Mouse (Mus musculus) kidney, adult 9 months (tissue): ENCODE data around the gene Alox12.

ENCODE experiments used
- DNase-seq: peaks from one replicate; pipeline ENCODE4 v3.0.0; 2022

The Alox12 gene

DNA sequence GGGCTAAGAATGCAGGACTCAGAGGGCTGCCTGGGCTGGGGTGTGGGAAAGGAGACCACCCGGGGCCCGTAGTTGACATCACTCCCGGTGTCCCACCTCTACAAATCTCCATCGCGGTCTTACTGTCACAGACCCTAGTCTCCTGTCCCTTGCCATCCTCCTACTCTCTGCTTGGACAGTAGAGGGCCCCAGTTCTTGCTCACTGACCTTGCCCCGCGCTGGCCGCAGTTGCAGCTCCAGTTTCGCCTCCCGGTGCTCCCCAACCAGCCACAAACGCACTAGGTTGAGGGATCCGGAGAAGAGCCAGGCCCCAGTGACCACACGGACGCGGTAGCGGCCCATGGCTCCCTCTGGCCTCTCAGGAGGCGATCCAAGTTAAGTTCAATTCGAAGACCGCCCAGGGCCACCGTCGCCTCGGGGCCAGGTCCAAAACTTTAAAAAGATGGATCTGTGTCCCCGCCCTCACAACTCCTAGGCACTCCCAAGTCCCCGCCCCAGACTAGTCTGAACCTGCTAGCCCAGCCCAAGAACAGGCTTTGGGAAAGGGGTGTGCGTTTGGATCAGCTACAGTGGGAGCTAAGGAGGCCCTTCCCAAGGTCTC is at the start of gene Alox12:
Gene Alox12 (minus strand): TSS at position 423 of the 601 bp plus-strand sequence.
- DNase-seq: peak; percentile 69

DNA sequence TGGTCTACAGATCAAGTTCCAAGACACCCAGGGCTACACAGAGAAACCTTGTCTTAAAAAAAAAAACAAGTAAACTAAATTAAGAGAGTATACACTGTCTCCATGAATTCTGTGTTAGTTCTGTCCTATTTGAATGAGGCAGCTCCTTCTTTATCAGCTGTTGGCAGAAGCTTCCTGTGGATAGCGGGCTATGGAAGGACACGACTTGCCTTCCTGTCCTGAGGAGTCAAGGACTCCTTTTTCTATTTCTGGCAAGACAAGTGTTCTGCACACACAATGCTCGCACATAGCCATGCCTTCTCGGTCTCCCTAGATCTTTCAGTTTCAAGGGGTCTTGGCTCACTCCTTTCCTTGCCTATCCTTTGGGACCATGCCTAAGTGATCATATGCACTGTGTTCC is 47.1 kb upstream of the Alox12 start:
- peak; percentile 38 for DNase-seq

DNA sequence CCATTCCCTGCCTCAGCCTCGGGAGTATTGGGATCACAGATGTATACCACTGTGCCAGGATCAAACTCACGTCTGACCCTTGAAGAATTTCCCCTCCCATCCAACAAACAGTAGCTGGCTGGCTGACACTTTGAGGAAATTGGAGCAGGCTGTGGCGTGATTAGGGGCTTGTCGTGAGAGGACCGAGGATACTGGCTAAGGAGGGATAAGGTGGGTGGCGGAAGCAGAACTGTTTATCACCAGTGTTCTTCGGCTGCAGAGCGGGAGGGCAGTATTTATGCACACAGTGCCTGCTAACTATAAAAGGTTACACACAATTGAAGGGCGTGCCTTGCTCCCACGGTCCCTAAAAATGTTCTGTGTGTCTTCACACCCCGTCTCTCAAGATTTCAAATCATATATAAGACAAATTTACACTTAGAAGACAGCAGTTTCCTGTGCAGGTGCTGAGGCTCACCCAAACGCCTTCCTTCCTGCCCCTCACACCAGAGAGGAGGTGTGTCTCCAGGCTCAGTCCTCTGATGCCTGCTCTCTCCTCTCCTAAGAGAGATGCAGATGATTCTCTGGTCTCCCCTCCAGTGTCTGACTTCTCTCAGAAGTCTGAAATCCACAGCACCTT is 42.8 kb upstream of the Alox12 start:
- peak; percentile 20 for DNase-seq

DNA sequence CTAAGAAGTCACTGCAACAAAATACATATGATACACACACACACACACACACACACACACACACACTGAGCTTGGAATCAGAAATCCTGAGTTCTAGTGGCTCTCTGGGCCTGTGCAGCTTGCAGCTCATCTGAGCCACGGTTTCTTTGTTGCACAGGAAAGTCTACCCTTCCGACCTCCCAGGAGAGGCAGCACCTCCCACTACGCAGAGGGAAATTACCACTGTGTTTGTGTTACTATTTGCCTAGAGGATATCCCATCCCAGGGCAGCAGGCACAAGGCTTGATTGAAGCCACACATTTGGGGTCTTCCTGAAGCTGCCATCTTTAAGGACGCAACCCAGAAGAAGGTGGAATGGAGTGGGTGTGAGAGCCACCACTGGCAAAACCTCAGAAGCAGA is 42.3 kb upstream of the Alox12 start:
- DNase-seq: no peak

DNA sequence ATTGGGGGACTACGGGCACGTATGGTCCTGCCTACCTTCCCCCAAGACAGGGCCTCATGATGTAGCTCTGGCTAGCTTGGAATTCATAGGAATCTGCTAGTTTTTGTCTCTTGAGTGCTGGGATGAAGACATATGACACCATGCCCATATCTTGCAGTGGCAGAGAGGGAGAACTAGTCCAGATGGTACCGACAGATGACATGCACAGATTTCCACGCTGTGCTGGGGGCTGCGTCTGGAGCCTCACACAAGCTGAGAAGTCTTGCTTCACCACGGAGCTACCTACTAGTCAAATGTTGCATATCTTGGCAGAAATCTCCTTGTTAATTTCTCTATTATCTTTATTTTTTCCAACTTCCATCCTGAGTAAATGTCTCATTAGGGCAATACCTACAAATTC is 38.7 kb upstream of the Alox12 start:
- no peak for DNase-seq

DNA sequence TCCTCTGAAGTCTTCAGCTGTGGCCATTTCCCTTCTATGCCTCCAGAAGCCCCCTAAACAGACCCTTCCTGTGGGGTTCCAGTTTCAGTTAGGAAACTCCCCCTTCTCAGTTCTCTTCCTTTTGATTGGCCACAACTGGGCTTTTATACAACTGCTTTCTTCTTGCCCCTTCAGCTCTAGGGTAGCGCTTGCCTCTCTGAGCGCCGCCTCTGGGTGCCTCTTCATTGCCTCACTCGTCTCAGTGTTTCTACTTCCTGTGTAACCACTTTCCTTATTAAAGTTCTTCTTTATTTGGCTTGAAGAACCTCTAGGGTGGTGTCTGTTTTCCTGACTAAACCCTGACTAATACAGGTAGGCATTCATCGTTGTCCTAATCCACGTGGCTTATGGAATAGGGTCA is 36.1 kb upstream of the Alox12 start:
- no peak for DNase-seq

DNA sequence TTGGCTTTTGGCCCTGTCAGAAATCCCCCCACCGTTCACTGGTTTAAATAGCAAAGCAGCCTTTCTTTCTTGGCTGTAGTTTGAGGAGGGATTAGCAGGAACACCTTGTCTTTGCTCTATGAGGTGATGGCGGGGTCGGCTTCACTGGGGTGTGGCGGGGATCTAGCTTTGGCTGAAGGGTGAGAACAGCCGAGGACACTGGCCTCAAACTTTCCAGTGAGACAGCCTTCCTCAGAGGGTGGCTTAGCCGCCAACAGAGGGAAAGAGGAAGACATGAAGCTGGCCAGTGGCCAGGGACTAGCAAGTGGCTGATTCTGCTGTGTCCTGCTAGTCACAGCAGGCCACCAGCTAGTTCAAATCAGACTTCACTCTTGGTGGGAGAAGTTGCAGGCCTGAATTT is 34.1 kb upstream of the Alox12 start:
- DNase-seq: peak; percentile 25

DNA sequence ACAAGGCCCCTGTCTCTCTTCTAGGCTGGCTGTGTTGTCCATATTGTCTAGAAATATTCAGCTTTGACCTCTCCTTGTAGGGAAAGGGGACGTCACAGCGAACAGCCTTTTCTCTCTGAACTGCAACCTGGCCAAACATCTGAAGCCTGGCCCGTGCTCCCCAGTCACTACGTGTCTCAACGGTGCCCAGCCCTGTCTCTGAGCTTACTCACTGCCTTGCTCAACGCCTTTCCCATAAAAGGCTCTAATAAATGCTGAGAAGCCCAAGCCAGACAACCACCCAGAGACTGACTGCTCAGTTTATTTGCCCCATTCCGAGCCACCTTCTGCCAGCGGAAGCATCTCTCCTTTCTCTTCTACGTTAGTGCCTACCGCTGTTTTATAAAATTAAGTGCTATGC is 32.9 kb upstream of the Alox12 start:
- DNase-seq: no peak

DNA sequence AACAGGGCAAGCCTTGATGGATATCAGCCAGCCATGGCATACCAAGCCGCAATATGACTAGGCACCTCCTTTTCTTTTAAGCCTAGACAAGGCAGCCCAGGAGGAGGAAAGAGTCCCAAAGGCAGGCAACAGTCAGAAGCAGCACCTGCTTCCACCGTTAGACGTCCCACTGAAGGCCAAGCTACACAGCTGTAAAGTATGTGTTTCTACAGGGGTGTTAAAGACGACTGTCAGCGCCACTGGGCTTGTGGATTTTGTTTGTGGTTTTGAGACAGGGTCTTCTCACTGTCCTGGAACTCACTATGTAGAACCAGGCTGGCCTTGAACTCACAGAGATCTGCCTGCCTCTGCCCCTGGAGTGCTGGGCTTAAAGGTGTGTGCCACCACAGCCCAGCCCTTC is 30.5 kb upstream of the Alox12 start:
- no peak for DNase-seq

DNA sequence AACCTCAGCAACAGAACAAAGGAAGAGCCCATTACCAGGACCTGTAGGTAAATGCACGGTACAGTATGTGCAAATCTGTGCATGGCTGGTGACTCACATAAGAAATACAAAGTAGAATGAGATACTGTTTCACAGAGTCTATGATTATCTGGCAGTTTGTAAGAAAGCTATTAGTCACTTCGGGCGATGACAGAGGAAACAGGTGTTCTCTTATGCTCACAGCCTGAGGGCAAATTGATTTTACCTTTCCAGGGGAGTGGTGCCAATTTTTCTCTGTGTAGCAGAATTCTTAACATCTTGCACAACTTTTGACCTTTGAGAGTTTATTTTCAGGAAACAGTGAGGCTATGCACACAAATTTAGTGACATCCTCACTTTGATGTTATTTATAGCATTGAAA is 29.6 kb upstream of the Alox12 start:
- DNase-seq: no peak

DNA sequence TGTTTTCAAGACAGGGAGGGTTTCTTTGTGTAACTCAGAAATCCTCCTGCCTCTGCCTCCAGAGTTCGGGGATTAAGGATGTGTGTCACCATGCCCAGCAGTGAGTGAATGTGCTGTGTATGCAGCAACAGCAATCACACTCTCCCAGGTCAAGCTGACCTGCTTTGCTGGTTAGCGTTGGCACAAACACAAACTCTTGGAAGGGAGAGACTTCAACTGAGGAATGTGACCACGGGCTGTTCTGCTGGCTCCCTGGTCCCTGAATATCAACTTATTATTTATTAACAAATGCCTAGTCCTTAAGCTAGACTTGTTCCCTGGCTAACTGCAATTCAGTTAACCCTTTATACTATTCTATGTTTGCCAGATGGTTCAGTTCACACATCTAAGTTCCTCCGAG is 28.5 kb upstream of the Alox12 start:
- peak; percentile 64 for DNase-seq

DNA sequence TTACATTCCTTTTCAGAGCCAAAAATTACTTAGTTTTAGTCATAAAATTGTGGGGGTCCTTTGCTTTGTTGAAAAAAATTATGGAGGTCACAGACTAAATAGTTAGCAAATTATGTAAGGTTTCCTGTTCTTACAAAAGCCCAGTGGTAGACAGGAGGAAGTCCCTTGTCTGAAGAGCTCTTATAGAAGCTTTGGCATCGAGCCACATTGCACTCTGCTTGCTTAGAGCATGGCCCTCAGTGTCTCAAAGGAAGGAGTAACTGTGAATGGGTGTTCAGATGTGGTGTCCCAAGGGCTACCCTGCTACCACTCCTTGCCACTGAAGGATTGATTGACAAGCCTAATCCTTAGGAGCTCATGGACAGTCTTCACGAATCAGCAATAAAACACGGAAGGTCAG is 25.3 kb upstream of the Alox12 start:
- peak; percentile 33 for DNase-seq

DNA sequence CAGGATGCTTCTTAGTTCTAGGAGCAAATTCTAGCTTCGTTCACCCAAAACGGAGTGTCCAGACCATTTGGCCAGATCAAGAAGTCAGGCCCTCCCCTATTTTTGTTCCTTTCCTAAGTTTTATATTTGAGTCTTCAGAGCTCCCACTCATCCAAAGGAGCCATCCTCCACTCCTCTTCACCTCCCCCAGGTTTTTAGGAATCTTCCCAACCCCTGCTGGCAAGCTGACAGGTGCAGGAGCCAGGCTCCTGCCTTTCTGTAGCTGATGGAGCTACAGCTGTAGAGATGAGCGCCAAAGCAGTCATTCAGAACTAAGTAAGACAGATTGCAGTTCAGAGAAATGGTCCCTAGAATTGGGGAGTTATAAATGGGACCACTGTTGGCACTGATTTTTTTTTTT is 23.8 kb upstream of the Alox12 start:
- DNase-seq: no peak

DNA sequence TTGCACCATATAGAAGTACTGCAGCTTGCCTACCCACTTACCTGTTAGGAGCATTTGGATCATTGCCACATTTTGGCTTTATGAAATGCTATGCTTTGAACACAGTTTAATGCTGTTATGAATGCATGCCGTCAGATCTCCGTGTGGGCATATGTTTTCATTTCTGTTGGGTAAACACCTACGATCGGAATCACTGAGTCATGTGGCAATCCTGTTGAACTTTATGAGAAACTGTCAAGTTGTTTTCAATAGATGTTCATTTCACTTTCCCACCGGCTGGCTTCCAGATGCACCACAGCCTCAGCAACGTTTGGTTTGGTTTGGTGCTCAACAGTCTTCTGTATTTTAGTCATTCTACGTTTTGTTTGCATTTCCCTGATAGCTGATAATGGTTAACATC is 16.5 kb upstream of the Alox12 start:
- no peak for DNase-seq

DNA sequence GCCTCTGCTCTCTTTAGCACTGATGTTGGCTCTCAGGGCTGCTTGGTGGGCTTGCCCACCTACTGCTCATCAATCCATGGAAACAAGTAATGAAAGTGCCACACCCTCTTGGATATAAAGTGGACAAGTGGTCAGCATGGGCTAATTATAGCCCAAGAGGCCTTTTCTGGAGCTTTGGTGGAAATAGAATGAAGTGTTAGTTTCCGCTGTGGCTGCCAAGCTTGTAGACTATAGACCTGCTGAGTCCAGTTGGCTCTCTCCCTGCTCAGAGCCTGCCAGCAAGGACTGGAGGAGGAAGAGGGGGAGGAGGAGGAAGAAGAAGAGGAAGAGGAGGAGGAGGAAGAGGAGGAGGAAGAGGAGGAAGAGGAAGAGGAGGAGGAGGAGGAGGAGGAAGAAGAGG is 11.3 kb upstream of the Alox12 start:
- DNase-seq: no peak

DNA sequence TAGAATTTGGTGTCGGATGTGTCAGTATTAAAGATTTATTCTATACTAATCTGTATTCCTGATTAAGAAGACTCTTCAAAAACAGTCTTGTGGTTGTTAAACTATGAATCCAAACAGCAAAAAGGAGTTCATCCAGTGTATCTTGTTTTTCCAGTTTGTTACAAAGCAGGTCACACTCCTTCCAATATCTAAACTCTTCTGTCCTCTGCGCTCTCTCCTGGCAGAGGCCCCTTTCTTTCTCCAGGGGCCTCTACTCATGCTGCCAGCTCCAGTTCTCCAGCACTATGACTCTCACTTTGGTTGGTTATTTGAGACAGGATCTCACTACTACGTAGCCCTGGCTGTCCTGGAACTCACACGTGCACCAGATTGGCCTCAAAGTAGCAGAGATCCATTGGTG is 10.7 kb upstream of the Alox12 start:
- no peak for DNase-seq

DNA sequence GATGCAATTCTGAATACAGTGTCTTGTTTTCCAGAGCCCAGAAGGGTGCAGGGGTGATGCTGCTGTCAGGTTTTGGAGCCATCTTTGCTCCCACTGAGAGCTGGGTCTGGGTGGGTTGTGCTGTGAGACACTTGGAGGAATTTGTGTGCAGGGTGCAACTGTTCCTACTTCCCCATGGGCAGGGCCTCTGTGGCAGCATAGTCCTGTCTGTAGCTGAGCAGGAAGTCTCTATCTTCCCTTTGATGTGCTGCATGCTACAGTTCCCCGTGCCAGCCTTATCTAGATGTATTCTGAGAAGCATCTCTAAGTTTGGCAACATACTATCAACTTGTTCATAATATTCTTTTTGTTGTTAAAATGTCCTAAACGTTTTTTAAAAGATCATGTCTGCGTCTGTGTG is 10.1 kb upstream of the Alox12 start:
- DNase-seq: no peak

DNA sequence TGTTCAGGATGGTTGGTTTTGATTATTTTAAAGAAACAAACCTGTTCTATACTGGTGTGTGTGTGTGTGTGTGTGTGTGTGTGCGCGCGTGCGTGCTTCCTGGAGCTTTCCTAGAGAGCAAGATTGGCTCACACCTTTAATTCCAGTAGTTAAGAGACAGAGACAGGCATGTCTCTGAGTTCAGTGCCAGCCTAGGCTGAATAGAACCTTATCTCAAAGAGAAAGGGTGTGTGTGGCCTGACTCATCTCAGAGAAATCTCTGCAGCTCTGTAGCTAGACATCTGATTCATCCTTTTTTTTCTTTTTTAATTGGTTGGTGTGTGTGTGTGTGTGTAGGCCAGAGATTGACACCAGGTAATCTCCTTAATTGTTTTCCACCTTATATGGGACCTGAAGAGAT is 3.9 kb upstream of the Alox12 start:
- no peak for DNase-seq

DNA sequence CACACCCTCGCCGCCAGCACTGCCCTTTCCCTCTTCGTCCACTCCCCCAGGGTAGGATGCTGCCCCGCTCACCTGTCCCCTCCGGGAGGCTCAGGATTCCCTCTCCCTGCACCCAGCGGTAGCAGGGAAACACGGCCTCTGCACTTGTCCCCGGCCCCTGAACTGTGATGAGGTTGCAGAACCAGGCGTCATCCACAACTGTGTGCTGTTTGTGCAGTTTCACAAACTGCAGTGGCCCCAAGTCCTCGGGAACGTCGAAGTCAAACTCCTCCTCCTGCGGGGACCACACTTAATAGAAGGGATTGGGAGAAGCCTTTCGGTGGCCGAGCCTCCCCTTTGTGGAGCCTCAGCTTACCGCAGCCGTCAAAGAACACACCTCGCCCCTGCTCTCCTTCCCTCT is 816 bp downstream of the Alox12 start:
- no peak for DNase-seq

DNA sequence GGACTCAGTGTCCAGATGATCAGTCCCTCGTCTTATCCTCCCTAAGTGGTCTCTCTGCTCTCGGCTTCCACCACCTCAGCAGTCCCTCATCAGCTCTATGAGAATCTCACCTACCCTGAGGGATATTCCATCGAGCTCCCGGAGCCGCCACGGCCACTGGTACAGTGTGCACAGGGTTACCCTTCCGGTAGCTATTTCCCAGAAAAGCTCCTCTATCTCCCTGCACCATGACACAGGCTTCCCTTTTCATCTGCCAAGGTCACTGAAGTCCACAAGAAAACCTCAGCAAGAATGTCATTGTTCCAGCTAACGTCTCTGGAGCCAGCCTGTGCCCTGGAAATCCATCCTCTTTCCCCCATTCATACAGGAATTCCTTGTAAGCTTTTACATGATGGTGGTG is 3.3 kb downstream of the Alox12 start:
- no peak for DNase-seq

DNA sequence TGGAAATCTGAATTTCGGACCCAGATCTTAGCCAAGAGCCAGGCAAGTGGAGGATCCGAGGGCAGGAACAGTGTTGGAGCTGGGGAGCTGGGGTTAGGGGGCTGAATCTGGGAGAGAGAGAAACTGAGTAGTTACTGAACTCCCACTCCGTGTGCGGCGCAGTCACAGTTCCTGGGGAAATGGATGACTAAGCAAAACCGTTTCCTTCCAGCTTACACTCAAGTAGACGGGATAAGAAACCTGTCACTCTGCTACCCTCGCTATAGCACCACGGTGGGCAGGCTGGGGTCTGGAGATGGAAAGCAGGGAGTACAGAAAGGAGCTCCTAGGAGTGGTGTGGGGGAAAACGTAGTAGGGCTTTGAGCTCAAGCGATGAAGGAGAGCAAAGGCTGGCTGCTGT is 5.0 kb downstream of the Alox12 start:
- DNase-seq: no peak

DNA sequence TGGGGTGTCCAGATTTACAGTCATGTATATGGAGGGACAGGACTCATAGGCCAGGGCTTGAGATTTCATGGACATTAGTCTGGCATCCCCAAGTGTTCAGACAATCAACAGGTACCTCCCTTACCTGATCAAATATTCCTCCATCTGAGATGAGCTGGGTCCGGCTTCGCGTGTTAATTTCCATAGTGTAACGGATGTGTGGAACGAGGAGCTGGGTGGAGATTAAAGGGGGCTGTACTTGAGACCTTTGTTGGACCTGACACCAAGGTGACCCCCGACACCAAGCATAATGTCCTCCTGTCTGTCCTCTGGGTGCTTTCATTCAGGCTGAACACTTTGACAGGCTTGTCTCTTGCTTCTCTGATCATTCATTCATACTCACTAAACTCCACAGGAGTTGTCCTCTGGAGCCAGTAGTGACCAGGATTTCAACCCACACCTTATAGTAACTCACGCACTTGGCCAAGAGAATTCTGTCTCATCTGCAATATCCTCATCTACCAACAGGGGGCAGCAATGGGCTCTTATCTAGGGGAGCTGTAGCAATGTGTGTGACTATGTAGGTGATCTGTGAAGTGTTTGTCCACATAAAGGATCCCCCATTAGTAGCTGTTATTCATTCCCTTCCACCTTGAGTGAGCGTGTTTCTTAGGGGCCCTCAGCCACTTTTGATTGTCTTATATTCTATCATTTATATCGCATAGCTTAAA is 7.9 kb downstream of the Alox12 start:
- peak; percentile 80 for DNase-seq

DNA sequence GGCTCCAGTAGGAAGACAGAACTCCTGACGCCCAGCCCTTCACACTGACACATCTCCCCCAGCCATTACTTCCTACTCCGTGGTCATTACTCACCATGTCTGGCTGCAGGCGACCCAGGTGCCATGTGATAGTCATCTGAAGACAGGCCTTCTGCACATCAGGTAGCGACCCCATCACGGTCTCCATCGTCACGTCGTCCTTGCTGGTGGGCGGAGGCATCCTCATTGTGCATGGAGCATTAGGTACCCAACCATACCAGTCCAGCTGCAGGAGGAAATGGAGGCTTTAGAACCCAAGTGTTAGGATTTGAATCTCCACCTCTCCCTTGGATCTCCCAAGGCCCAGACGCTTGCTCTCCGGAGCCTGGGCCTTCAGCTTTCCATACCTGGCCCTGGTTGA is 12.6 kb downstream of the Alox12 start:
- no peak for DNase-seq

DNA sequence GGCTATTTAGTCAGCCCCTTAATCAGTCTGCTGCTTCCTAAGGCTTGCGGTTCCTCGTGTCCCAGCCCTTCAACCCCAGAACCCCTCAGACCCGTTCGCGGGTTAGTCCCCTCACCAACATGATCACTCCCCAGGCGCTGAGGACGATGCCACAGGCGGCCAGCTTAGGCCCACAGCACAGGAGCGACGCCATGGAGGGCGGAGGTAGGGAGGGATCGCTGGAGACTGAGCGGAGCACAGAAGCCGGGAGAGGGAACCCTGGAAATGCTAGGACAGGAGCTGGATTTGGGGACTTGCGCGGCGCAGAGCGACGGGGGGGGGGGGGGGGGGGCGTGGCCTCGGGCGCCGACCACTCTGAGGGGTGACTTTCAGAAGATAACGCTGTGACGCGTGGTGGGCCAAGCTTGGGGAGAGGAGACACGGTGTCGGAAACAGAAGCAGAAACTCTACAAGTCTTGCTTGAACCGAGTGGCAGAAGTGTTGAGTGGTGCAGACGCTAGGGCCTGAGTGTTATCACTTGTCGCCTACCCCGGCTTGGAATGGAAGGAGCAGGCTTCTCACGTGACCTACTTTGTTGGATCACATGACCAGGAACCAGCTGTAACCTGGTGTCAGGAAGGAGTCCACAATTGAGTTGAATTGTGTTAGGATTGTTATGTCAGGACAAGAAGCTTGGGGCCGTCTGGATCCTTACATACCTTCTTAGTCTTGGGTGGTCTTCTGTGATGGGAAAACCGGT is 15.4 kb downstream of the Alox12 start, which contains the start of the genes Gm21988 and Rnasek:
Gene Gm21988 (minus strand): TSS at position 290 of the 739 bp plus-strand sequence.
Gene Rnasek (minus strand): TSS at position 302 of the 739 bp plus-strand sequence.
- peak; percentile 92 for DNase-seq
